Mouse (Mus musculus): ENCODE results near the gene Rce1. TPM values are rescaled to one million over a fixed set of nuclear protein-coding genes. Genes with fewer than 3 reads are reported as not detected.
"Not testable (repeated sequence)": the region's sequence is repeated elsewhere in the genome, so short reads cannot be mapped to it uniquely, and the experiment has no call there.

Rce1 gene
- total RNA-seq, 2 experiments from 2014 or later: 10.6 to 12.4 TPM

- peak; percentile 82 to 84 for DNase-seq
- intact Hi-C loops (cut with DNase I): loop anchor here (5.0 kb wide), 2 partner anchors 103 to 118 kb away; partner anchors contain the start of genes 2010003K11Rik and Pcx
Measured at GRCm38 (mm10) chr19:4615151-4616093, 10.0 kb downstream of the Rce1 start, which contains the start of gene Lrfn4. Gene Lrfn4 (minus strand): TSS chr19:4615667.

- intact Hi-C loops (cut with DNase I): loop anchor here (5.0 kb wide), 2 partner anchors 102 to 117 kb away; partner anchors contain the start of genes 2010003K11Rik and Pcx
- DNase-seq: no peak
Measured at GRCm38 (mm10) chr19:4614305-4615150, 10.9 kb downstream of the Rce1 start.

GRCm38 (mm10) chr19:4613464-4614304 lies 11.8 kb downstream of the Rce1 start:
- intact Hi-C loops (cut with DNase I): no loop called here
- no peak for DNase-seq

GRCm38 (mm10) chr19:4612181-4612961 lies 13.1 kb downstream of the Rce1 start:
- DNase-seq: no peak
- intact Hi-C loops (cut with DNase I): no loop called here

- intact Hi-C loops (cut with DNase I): no loop called here
- peak in 1 of 2 experiments; percentile 37 for DNase-seq
Measured at GRCm38 (mm10) chr19:4610109-4610508, 15.3 kb downstream of the Rce1 start.

GRCm38 (mm10) chr19:4608511-4608910 lies 16.9 kb downstream of the Rce1 start:
- no peak for DNase-seq

GRCm38 (mm10) chr19:4607406-4607805 lies 18.0 kb downstream of the Rce1 start:
- intact Hi-C loops (cut with DNase I): no loop called here
- DNase-seq: no peak

More at GRCm38 (mm10) chr19:4608511-4608910, 16.9 kb downstream of the Rce1 start:
- intact Hi-C loops (cut with DNase I): no loop called here

GRCm38 (mm10) chr19:4605654-4606053 lies 19.8 kb downstream of the Rce1 start:
- DNase-seq: no peak
- intact Hi-C loops (cut with DNase I): no loop called here

- DNase-seq: peak; percentile 26 to 50
- intact Hi-C loops (cut with DNase I): no loop called here
Measured at GRCm38 (mm10) chr19:4603801-4604723, 21.4 kb downstream of the Rce1 start.

GRCm38 (mm10) chr19:4602459-4602858 lies 23.0 kb downstream of the Rce1 start:
- intact Hi-C loops (cut with DNase I): no loop called here
- DNase-seq: no peak

GRCm38 (mm10) chr19:4596071-4596470 lies 29.4 kb downstream of the Rce1 start:
- intact Hi-C loops (cut with DNase I): no loop called here
- no peak for DNase-seq

- intact Hi-C loops (cut with DNase I): no loop called here
- no peak for DNase-seq
Measured at GRCm38 (mm10) chr19:4593792-4594522, 31.5 kb downstream of the Rce1 start.

GRCm38 (mm10) chr19:4590025-4590424 lies 35.4 kb downstream of the Rce1 start:
- DNase-seq: no peak
- intact Hi-C loops (cut with DNase I): no loop called here

- peak in 1 of 2 experiments; percentile 22 for DNase-seq
- intact Hi-C loops (cut with DNase I): no loop called here
Measured at GRCm38 (mm10) chr19:4589081-4589480, 36.4 kb downstream of the Rce1 start.

- intact Hi-C loops (cut with DNase I): no loop called here
- no peak for DNase-seq
Measured at GRCm38 (mm10) chr19:4588430-4588829, 37.0 kb downstream of the Rce1 start.

GRCm38 (mm10) chr19:4587426-4587825 lies 38.0 kb downstream of the Rce1 start:
- intact Hi-C loops (cut with DNase I): no loop called here
- DNase-seq: no peak

GRCm38 (mm10) chr19:4586783-4587182 lies 38.7 kb downstream of the Rce1 start:
- intact Hi-C loops (cut with DNase I); DNase-seq: not testable (repeated sequence)

Measured in heart, postnatal 14 days (tissue).